ENCODE assay signal across 35 mouse cellular contexts in genomic region chr2:66767980-66768379, GRCm38 (mm10).
"Had no signal": no experiment of that assay in that cellular context is flagged by ENCODE, and none has a peak within 500 bp of the region (broad histone marks: within the 10 kb centered on the region; RNA-seq: fewer than 3 reads in every experiment).

No protein-coding gene starts in this region.

- H3K27ac ChIP-seq: heart, embryonic 10.5 days; heart, embryonic 13.5 days; heart, embryonic 15.5 days; hindbrain, embryonic 10.5 days; hindbrain, embryonic 12.5 days; hindbrain, embryonic 13.5 days; hindbrain, embryonic 14.5 days; hindbrain, embryonic 15.5 days; hindbrain, postnatal 0 days; intestine, embryonic 15.5 days; kidney, embryonic 15.5 days; kidney, postnatal 0 days; layer of hippocampus, adult 2 months had no signal

- DNase-seq: heart, postnatal 10 days; heart, postnatal 14 days; heart, postnatal 36 days; heart, postnatal 4 days; kidney, adult 11 months; kidney, adult 18-20 months; kidney, adult 2 months; kidney, adult 8-10 months; kidney, adult 9 months; kidney, postnatal 10 days; kidney, postnatal 14 days; kidney, postnatal 25 days; kidney, postnatal 36 days; kidney, postnatal 4 days; layer of hippocampus, adult 9-11 months; layer of hippocampus, postnatal 36 days had no signal

- H3K36me3 ChIP-seq: heart, embryonic 10.5 days; heart, embryonic 12.5 days; heart, embryonic 13.5 days; heart, embryonic 15.5 days; hindbrain, embryonic 10.5 days; hindbrain, embryonic 12.5 days; hindbrain, embryonic 13.5 days; hindbrain, embryonic 15.5 days; intestine, embryonic 15.5 days; kidney, embryonic 15.5 days had no signal

- ATAC-seq: hindbrain, embryonic 16.5 days; hindbrain, postnatal 0 days; inflammation-experienced regulatory T-cells, adult 6 months; intestine, embryonic 15.5 days; intestine, embryonic 16.5 days; intestine, postnatal 0 days had no signal

- H3K9me3 ChIP-seq: heart, embryonic 10.5 days; heart, embryonic 12.5 days; heart, embryonic 13.5 days; heart, embryonic 15.5 days; hindbrain, embryonic 10.5 days; hindbrain, embryonic 12.5 days; hindbrain, embryonic 13.5 days; hindbrain, embryonic 15.5 days; intestine, embryonic 15.5 days; kidney, embryonic 15.5 days had no signal

- H3K4me2 ChIP-seq: heart, embryonic 11.5 days; heart, embryonic 12.5 days; heart, embryonic 13.5 days; heart, embryonic 15.5 days; hindbrain, embryonic 12.5 days; hindbrain, embryonic 13.5 days; hindbrain, embryonic 14.5 days; hindbrain, embryonic 15.5 days; intestine, embryonic 15.5 days; kidney, embryonic 15.5 days had no signal

- H3K9ac ChIP-seq: heart, embryonic 12.5 days; heart, embryonic 13.5 days; heart, embryonic 15.5 days; hindbrain, embryonic 12.5 days; hindbrain, embryonic 13.5 days; hindbrain, embryonic 14.5 days; hindbrain, embryonic 15.5 days; intestine, embryonic 15.5 days; kidney, embryonic 15.5 days had no signal

- H3K4me3 ChIP-seq: heart, embryonic 10.5 days; heart, embryonic 12.5 days; heart, embryonic 13.5 days; heart, embryonic 15.5 days; hindbrain, embryonic 10.5 days; hindbrain, embryonic 12.5 days; hindbrain, embryonic 13.5 days; hindbrain, embryonic 15.5 days; intestine, embryonic 15.5 days; kidney, embryonic 15.5 days; layer of hippocampus, adult 2 months had no signal

- H3K4me1 ChIP-seq: heart, embryonic 10.5 days; heart, embryonic 12.5 days; heart, embryonic 13.5 days; heart, embryonic 15.5 days; hindbrain, embryonic 10.5 days; hindbrain, embryonic 12.5 days; hindbrain, embryonic 13.5 days; hindbrain, embryonic 15.5 days; intestine, embryonic 15.5 days; kidney, embryonic 15.5 days had no signal

- H3K27me3 ChIP-seq: heart, embryonic 12.5 days; heart, embryonic 13.5 days; heart, embryonic 15.5 days; hindbrain, embryonic 12.5 days; hindbrain, embryonic 13.5 days; hindbrain, embryonic 15.5 days; intestine, embryonic 15.5 days; kidney, embryonic 15.5 days had no signal
